11 mouse cellular contexts compared by ENCODE assay signal in genomic region chr12:12725797-12726196, GRCm38 (mm10).
DNase-seq lines count a peak whose midpoint lies in the region; ATAC-seq and TF ChIP-seq lines count a peak whose summit lies in the region.
"Had no signal": no experiment of that assay in that cellular context is flagged by ENCODE, and none has a peak within 500 bp of the region (broad histone marks: within the 10 kb centered on the region; RNA-seq: fewer than 3 reads in every experiment).

No protein-coding gene starts in this region.

- TF ChIP-seq CTCF in heart, postnatal 0 days (IDR thresholded peaks at IDR 0.05; ENCODE audit: low read depth): no peak

- no peaks in the 10 kb centered on the region for H3K9me3 ChIP-seq in heart, postnatal 0 days (replicated peaks; ENCODE audit: control insufficient read depth, low read length)
- H3K9me3 ChIP-seq in embryonic facial prominence, embryonic 11.5 days (replicated peaks; ENCODE audit: control insufficient read depth, low read length): no peaks in the 10 kb centered on the region
- H3K9me3 ChIP-seq in hindbrain, embryonic 12.5 days (replicated peaks): no peaks in the 10 kb centered on the region
- no peaks in the 10 kb centered on the region for H3K9me3 ChIP-seq in neural tube, embryonic 15.5 days (replicated peaks)

- H3K9ac ChIP-seq in heart, postnatal 0 days (replicated peaks; ENCODE audit: low read depth, low read length): no peak overlapping the region
- H3K9ac ChIP-seq in embryonic facial prominence, embryonic 11.5 days (replicated peaks; ENCODE audit: low read length): peak overlapping the region; percentile 23
- no peak overlapping the region for H3K9ac ChIP-seq in hindbrain, embryonic 12.5 days
- no peak overlapping the region for H3K9ac ChIP-seq in neural tube, embryonic 15.5 days (replicated peaks)

- TF ChIP-seq EP300 in heart, postnatal 0 days (IDR thresholded peaks at IDR 0.05; ENCODE audit: low read depth): no peak

- 0 out of 2 replicates have a peak overlapping the region, but pooled peaks have one; percentile 14 for H3K4me2 ChIP-seq in heart, postnatal 0 days (ENCODE audit: low read depth, low read length)
- H3K4me2 ChIP-seq in embryonic facial prominence, embryonic 11.5 days (ENCODE audit: low read depth, low read length): no peak overlapping the region
- 0 out of 2 replicates have a peak overlapping the region, but pooled peaks have one; percentile 23 for H3K4me2 ChIP-seq in hindbrain, embryonic 12.5 days (replicated peaks)
- peak overlapping the region; percentile 21; the same call in 1 of the 2 replicates for H3K4me2 ChIP-seq in neural tube, embryonic 15.5 days

- H3K4me1 ChIP-seq in heart, postnatal 0 days (ENCODE audit: control insufficient read depth, insufficient read depth): no peaks in the 10 kb centered on the region
- H3K4me1 ChIP-seq in embryonic facial prominence, embryonic 11.5 days (ENCODE audit: control insufficient read depth, insufficient read depth, low read length): 0 out of 2 replicates have a peak, but pooled peaks cover 3% of the 10 kb centered on the region
- peaks cover 34% of the 10 kb centered on the region for H3K4me1 ChIP-seq in hindbrain, embryonic 12.5 days
- H3K4me1 ChIP-seq in neural tube, embryonic 15.5 days: peaks cover 25% of the 10 kb centered on the region

- H3K36me3 ChIP-seq in heart, postnatal 0 days (replicated peaks; ENCODE audit: control insufficient read depth, insufficient read depth, low read length): no peaks in the 10 kb centered on the region
- no peaks in the 10 kb centered on the region for H3K36me3 ChIP-seq in embryonic facial prominence, embryonic 11.5 days (replicated peaks; ENCODE audit: control insufficient read depth, insufficient read depth, low read depth, low read length)
- no peaks in the 10 kb centered on the region for H3K36me3 ChIP-seq in hindbrain, embryonic 12.5 days
- H3K36me3 ChIP-seq in neural tube, embryonic 15.5 days: no peaks in the 10 kb centered on the region

- no peak overlapping the region for H3K4me3 ChIP-seq in heart, postnatal 0 days (ENCODE audit: low read depth, low read length)
- H3K4me3 ChIP-seq in embryonic facial prominence, embryonic 11.5 days (ENCODE audit: low read depth, low read length): no peak overlapping the region
- H3K4me3 ChIP-seq in hindbrain, embryonic 12.5 days: no peak overlapping the region
- H3K4me3 ChIP-seq in neural tube, embryonic 15.5 days (replicated peaks): no peak overlapping the region

- 33% methylated on average over 9 of the region's 9 CpGs for WGBS in heart, postnatal 0 days
- 6% methylated on average over 9 of the region's 9 CpGs for WGBS in embryonic facial prominence, embryonic 11.5 days
- WGBS in hindbrain, embryonic 12.5 days: 7% methylated on average over 9 of the region's 9 CpGs
- WGBS in neural tube, embryonic 15.5 days: 9% methylated on average over 9 of the region's 9 CpGs

- H3K27me3 ChIP-seq in heart, postnatal 0 days (ENCODE audit: control insufficient read depth, insufficient read depth, low read length): peaks cover 4% of the 10 kb centered on the region; the same call in 1 of the 2 replicates
- no peaks in the 10 kb centered on the region for H3K27me3 ChIP-seq in embryonic facial prominence, embryonic 11.5 days (ENCODE audit: control insufficient read depth, insufficient read depth, low read length)
- no peaks in the 10 kb centered on the region for H3K27me3 ChIP-seq in hindbrain, embryonic 12.5 days
- peaks cover 6% of the 10 kb centered on the region; the same call in 1 of the 2 replicates for H3K27me3 ChIP-seq in neural tube, embryonic 15.5 days (replicated peaks)

- H3K27ac ChIP-seq in heart, postnatal 0 days (ENCODE audit: low read depth): no peak overlapping the region
- no peak overlapping the region for H3K27ac ChIP-seq in embryonic facial prominence, embryonic 11.5 days (replicated peaks; ENCODE audit: low read depth, low read length)
- H3K27ac ChIP-seq in hindbrain, embryonic 12.5 days: peak overlapping the region; percentile 36; the same call in 1 of the 2 replicates
- no peak overlapping the region for H3K27ac ChIP-seq in neural tube, embryonic 15.5 days (replicated peaks)

- no peak for ATAC-seq in heart, postnatal 0 days (ENCODE audit: insufficient read depth, low read depth)
- 0 out of 2 replicates have a peak, but pooled peaks have one; percentile 51 for ATAC-seq in embryonic facial prominence, embryonic 11.5 days (replicated peaks; ENCODE audit: insufficient number of reproducible peaks, low FRiP score, low TSS enrichment, low read depth)
- no peak for ATAC-seq in hindbrain, embryonic 12.5 days (ENCODE audit: low FRiP score)
- ATAC-seq in neural tube, embryonic 15.5 days (ENCODE audit: low FRiP score): no peak

- DNase-seq in heart, postnatal 0 days (ENCODE audit: low spot score): no peak
- DNase-seq in heart, adult 11 months: no peak
- peak; percentile 43 for DNase-seq in embryonic facial prominence, embryonic 11.5 days (ENCODE audit: low spot score)
- DNase-seq in urinary bladder, postnatal 4 days (ENCODE audit: low spot score in 2 of 2): no peak
- DNase-seq in cerebellum, postnatal 36 days: no peak
- DNase-seq: adrenal gland, postnatal 10 days; gastrocnemius, postnatal 36 days; kidney, adult 2 months; thymus, adult 18-20 months had no signal
